Mouse (Mus musculus) megakaryocyte, embryonic 14.5 days (primary cell): ENCODE results near the gene 4933427D14Rik.

Experiments used
- FLI1 ChIP-seq: IDR thresholded peaks from 2 replicates; pipeline ENCODE4 v1.6.1; 2012; ENCODE audit warnings: low read length, inconsistent platforms, mixed read lengths
- GATA1 ChIP-seq: IDR thresholded peaks from 3 replicates; pipeline ENCODE4 v1.6.1; 2012; ENCODE audit warnings: mixed read lengths, low read length, inconsistent platforms, borderline replicate concordance

GRCm38 (mm10) chr11:72134536-72135382 lies 72.5 kb downstream of the 4933427D14Rik start:
- TF ChIP-seq GATA1 = no peak
- no peak for TF ChIP-seq FLI1
